Mouse (Mus musculus): ENCODE measurements around the gene Sec1.
"Not testable (repeated sequence)": the region's sequence is repeated elsewhere in the genome, so short reads cannot be mapped to it uniquely, and the experiment has no call there.

Gene Sec1

DNA sequence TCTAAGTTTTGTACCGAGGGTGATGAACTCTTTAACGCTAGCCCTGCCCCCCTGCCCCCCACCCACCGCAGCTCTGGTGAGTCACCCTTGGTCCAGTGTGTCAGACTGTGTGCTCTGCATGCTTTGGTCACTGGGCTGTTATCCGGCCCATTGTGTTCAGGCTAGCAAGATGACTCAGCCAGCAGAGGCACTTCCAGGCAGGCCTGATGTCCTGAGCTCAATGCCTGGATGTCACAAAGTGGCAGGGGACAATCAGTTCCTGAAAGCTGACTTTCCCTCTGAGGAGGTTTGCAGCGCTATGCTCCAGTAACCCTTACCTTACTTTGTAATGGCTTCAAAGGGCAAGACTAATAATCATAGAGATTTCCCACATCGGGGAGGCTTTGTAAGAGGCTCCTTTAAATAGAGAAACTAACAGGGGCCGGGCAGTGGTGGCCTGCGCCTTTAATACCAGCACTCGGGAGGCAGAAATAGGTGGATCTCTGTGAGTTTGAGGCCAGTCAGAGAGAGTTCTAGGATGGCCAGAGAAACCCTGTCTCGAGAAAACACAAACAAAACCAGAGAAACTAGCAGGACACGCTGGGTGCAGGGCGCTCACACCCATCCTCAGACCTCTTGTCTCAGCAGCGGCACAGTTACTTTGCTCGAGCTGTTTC is 14.1 kb downstream of the Sec1 start:
- in situ Hi-C loops (cut with MboI) = no loop called here

DNA sequence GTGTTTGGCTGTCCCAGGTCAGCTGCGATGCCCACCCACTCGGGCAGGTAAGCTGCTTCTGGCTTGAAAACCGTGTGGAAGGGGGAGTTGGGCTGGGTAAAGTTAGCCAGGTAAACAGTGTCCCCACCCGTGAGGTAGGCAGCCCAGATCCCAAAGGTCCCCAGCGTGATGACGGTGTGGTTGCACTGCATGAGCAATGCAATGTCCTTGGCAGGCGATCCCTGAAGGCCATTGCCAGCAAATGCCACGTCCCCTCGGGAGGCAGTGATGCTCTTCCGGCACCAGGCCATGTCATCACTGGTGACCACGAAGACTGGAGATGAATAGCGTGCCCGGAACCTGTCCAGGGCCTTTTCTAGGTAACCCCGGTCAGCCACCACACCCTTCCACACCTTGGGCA is 15.7 kb downstream of the Sec1 start:
- in situ Hi-C loops (cut with MboI) = no loop called here

DNA sequence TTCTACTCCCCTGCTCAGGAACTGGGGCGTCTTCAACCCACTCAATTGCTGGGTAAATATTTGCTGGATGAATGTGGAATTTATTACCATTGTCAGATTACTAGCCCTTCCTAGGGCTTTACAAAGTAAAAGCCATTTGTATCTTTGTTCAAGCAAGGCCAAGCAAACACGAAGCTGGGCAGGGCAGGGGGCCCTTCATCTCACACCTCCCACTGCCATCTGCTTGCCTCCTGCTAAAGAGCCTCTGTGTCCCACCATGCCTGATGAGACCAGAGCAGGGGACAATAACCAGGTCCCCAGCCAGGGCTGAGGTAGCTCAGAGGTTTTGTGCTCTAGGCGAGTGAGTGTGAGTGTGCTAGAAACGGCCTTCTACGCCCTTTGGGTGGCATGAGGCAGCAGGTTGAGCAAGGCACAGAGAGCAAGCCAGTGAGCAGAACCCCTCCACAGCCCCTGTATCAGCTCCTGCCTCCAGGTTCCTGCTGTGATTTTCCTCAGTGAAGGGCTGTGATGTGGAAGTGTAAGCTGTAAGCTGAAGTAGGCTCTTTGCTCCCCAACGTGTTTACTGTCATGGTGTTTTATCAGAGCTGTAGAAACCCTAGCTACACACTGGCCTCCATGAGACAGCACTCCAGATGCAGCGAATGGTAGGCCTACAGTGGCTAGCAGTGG is 16.4 kb downstream of the Sec1 start:
- in situ Hi-C loops (cut with MboI) = no loop called here

DNA sequence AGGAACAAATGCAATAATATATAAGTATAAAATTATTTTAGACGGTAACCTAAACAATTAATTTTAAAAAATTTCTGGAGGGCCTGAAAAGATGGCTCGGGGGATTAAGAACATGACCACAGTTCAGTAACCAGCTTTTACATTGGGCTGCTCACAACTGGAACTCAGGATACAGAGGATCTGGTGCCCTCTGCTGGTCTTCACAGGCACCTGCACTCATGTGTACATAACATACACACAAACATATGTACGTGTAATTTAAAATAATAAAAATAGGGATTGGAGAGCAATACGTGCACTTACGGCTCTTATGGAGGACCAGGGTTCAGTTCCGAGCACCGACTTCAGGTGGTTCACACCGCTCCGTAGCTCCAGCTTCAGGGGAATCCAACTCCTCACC is 25.3 kb downstream of the Sec1 start:
- in situ Hi-C loops (cut with MboI) = no loop called here

DNA sequence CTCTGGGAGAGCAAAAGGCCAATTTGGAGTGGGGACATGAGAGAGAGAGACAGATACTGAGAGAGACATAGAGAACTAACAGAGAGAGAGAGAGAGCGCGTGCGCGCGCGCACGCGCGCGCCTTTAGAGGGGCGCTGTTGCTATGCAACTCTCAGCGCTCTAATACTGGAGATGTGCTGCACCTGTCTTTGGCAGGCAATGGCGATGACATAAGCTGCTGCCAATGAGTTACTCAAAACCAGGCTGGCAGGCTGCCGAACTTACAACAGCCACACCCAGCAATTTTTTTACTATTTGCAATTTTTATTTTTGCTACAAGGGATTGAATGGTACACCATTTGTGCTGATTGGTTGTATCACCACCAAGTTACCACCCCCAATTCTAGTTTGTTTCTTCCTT is 26.4 kb downstream of the Sec1 start:
- in situ Hi-C loops (cut with MboI) = no loop called here

DNA sequence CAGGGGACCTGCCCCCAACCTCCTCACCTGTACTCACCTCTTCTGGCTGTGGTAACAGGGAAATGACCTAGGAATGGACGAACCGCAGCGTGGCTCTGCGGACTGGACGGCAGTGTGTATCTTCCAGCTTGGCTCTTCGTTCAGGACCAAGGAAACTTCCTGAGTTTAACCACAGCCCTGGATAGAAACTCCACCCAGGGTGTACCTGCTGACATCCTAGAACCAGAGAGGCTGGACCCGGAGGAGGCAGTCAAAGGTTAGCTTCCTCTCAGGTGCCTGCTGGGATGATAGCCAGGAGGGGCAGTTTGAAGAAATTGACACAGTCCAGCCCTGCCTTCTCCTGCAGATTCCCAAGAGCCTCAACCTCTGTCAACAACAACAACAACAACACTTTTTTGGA is 28.0 kb downstream of the Sec1 start, which contains the start of gene Fut2:
Gene Fut2 (minus strand): TSS at position 234 of the 400 bp plus-strand sequence.
- in situ Hi-C loops (cut with MboI) = no loop called here

DNA sequence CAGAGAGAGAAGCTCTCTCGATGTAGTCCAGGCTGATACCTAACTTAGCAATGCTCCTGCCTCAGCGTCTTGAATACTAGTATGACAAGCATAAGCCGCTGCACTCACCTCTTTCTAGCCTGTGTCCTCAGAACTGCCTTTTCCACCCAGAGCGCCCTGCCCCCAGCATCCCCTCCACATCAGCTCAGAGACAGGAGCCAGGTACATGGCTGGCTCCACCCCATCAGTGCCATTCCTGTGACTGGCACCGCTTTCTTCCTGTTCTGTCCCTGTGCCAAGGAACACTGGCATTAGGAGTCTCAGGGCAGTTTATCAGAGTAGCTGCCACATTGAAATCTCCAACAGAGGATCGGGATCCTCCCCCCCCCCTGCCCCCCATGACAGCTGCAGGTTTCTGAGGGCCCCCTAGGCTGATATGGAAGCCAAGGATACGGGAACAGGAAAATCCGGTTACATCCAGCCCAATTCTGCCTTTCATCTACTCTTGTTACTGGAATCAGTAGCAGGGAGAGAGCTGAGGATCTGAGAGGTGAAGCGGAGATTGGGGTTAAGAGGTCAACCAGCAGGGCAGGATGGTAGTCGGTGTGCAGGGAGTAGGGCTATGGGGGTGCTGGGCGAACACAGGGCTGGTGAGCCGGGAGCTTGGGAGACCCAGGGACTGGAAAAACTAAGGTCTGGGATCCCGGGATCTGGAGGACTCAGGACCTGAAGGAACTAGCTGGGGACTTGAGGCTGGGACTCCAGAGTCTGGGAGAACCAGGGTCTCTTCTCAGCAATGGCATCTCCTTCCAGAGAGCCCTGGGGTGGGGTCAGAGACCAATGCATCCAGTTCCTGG is 28.7 kb downstream of the Sec1 start:
- in situ Hi-C loops (cut with MboI) = no loop called here

DNA sequence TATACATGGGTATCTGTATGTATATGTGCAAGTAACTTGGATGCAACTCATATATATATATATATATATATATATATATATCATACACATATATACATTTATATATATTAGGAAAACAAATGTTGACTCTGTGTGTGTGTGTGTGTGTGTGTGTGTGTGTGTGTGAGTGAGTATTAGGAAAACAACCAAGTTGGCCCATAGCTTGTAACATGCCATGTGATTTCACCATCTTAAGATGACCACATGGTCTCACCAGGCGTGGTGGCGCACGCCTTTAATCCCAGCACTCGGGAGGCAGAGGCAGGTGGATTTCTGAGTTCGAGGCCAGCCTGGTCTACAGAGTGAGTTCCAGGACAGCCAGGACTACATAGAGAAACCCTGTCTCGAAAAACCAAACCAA is 32.5 kb downstream of the Sec1 start:
- in situ Hi-C loops (cut with MboI) = not testable (repeated sequence)

DNA sequence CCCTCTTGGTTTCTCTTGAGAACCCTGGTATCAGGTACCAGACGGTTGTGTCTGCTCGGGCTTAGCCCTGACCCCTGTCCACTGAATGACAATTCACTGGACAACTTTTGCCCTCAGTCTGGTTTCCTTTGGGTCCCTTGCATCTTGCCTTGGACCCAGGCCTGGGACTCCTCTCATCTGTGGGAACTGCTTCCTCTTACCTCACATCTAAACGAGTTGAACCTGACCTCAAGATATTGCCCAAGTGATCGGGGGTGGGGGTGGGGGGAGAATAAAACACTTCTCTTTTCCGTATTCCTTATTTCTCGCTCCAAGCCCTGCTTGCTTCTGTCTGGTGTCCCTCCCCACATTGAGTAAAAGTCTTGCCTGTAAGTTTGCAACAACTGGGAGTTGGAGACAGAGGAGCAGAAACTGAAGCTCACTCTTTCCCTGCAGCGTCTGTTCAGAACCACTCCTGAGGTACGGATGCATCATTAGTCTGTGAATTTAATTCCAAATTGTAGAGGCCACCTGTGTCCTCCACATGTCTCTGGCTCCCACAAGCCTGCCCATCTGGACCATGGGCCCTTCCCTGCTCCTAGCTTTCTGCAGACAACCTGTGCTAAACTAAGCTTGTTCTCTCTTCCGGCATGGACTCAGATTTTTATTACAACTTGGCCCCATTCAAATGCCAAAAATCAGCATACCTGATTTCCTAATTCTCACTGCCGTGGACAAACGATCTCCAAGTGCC is 33.3 kb downstream of the Sec1 start:
- in situ Hi-C loops (cut with MboI) = no loop called here

DNA sequence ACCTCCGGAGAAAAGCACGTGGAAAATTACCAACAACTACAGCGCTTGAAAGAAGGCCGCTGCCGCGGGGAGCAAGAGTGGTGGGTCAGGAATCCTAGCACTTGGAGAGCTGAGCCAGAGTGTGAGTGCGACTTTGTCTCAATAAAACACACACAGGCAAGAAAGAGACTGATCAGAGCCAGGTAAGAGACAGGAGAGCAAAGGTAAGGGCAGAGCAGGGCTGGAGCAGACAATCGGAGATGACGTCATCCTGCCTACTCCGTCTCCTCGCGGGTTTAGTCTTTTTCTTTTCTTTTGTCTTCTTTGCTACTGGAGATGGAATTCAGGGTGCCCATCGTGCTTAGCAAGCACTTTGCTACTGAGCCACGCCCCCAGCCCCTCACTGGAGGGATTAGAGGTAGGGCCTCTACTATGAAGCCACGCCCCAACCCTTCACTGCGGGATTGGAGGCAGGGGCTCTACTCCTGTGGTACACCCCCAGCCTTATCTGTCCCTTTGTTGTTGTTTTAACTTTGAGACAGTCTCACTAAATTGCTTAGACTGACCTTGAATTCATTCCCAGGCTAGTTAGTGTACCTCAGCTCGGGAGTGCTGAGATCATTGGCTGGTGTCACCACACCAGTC is 39.7 kb downstream of the Sec1 start:
- in situ Hi-C loops (cut with MboI) = no loop called here

DNA sequence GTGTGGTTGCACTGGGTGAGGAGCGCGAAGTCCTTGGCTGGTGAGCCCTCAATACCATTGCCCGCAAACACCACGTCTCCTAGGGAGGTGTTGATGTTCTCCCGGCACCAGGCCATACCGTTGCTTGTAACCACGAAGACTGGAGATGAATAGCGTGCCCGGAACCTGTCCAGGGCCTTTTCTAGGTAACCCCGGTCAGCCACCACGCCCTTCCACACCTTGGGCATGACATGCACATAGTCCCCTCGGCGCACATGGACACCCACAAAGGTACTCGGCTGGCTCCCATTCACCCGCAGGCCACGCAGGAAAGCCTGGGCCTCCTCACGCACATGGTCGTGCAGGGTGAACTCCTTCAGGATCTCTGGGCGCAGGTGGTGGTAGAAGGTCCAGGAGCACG is 43.7 kb downstream of the Sec1 start:
- in situ Hi-C loops (cut with MboI) = not testable (repeated sequence)

DNA sequence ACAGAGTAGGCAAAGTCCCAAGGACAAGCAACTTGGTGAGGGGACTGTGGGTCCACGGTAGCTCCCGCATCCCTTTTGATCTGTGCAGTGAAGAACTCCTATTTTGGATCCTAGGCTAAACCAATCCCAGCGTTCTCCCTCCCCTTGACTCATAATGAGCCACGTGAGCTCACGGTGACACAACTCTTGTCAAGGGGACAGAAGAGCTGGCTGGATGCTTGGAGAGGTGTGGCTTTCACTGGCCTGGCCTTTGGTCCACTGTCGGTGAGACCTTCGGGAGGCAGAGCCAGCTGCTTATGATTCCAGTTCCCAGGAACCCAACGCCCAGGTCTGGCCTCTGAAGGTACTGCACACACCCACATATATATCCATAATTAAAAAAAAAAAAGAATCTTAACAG is 44.9 kb downstream of the Sec1 start:
- in situ Hi-C loops (cut with MboI) = no loop called here

DNA sequence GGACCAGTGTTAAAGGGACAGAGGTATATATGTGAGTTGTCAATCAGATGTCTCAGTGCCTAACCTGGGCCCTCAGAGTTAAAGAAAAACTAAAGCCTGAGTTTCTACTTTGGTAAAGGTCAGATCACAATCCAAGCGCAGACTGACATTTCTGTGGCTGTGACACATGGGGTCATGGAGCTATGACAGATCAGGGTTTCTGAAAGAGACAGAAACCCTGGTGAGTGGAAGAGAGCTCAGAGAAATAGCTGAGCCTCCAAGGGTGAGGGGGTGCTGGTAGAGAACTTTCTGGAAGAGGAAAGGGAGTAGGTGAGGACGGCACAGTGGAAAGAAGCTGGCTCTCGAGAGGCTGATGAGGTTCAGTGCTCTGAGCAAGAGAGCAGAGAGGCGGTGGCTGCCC is 47.5 kb downstream of the Sec1 start:
- in situ Hi-C loops (cut with MboI) = no loop called here

DNA sequence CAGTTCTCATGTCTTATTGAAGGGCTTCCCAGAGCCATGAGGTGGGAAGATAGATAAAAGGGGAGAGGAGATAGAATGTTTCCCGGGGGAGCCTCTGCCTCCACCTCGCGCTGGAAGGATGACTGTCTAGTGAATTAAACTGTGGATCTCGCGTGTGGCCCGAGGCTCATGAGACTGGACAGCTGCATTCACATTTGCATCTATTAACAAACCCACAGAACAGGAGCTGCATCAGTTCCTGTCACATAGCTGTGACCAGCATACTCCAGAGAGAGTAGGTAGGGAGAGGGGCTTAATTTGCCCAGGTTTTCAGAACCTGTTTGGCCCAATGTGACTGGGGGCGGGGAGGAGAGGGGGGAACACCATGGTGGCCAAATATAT is 48.6 kb downstream of the Sec1 start:
- in situ Hi-C loops (cut with MboI) = no loop called here

DNA sequence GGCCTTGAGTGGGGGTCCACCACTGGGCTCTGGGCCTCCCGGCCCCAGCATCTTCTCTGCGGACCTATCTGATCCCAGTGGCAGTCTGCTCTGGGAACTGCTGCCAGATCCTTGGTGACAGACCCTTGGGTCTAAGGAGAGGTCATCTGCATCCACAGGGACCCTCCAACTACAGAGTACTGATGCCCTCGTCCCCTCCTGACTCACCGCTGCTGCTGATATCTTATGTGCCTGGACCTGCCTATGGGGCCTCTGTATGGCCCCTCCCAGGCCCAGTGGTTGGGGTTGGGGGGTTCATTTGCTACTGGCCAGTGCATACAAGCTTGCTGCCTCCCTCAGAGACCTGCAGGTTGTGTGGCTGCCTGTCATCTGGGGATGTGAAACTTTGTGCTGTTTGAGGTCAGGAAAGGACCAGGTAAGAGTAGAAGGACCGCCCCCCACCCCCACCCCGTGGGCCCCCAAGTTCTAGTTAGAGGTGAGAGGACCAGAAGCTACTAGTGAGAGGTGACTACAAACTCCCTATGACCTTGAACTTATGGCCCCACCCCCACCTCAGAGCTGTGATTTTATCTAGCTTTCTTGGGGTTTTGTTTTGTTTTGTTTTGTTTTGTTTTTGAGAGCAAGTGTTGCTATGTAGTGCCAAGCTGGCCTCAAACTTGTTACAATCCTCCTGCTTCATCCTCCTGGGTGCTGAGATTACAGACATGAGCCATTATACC is 49.2 kb downstream of the Sec1 start:
- in situ Hi-C loops (cut with MboI) = no loop called here

DNA sequence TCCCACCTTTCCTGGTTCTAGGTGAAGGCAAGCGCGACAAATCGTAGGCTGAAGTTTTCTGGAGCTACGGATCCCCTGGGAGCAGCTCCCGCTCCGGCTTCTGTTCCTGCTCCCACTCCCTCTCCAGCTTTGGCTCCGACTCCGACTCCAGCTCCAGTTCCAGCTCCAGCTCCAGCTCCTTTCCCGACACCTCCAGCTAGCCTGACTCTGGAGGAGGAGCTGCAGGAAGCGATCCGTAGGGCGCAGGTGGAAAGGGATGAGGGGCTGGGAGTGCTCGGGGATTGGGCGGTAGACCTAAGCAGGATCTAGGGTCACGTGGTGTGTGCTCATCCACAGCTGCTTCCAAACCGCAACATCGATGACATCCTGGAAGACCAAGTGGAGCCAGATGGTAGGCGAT is 50.0 kb downstream of the Sec1 start:
- in situ Hi-C loops (cut with MboI) = no loop called here

DNA sequence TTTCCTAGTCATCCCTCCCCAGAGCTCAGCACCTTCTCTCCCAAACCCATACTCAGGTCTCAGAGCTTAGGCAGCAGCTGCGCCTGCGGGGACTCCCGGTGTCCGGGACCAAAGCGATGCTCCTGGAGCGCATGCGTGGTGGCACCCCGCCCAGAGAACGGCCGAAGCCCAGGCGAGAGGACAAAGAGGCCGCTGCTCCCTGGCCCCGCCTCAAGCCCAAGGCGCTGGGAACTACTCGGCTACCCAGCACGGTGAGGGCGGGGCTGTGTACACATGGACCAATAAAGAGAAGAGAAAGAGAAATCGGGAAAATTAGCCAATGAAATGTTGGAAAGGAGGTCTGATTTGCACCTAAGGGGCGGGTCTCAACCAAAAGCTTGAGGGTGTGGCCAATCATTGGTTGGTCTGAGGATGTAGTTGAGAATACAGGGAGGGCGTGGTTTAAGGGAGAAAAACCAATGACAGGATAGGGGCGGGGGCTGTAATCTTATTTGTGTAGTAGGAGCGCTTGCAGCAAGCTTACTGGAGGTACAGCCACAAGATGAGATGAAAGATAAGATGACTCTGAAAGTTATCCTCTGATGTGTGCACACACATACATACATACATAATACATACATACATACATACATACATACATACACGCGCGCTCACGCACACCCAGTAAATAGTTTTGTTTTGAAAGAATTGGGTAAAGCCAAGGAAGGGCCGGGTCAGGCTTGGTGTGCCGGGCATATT is 50.6 kb downstream of the Sec1 start:
- in situ Hi-C loops (cut with MboI) = no loop called here

DNA sequence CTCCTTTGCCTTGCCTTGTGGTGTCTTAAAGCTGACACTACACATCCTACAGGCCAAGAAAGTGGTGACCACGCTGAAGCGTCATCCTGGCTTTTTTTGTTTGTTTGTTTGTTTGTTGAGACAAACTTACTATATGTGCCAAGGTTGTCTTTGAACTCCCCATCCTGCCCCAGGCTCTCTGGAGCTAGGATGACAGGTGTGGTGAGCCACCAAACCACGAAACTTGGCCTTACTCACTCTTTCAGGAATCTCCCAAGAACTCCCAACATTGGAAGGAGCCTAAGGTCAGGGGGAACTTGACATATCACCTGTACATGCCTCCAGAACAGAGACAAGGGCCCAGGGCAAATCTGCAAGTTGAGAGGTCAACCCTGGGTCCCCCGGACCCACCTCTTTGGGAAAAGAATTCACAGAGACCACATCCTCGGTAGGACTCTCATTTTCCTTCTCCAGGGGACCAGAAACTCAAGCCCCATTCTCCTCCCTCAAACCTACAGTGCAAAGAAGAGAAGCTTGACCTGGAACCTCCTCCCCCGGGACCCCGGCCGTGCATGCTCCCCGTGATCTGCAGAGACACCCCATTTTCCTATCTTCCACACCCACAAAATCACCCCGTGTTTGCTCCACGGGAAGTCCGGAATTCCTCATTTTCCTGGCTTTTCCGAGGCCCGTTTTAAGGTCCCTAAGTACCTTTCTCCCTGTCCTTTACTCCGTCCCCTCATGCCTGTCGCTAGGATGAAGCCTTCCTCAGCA is 51.5 kb downstream of the Sec1 start:
- in situ Hi-C loops (cut with MboI) = no loop called here

DNA sequence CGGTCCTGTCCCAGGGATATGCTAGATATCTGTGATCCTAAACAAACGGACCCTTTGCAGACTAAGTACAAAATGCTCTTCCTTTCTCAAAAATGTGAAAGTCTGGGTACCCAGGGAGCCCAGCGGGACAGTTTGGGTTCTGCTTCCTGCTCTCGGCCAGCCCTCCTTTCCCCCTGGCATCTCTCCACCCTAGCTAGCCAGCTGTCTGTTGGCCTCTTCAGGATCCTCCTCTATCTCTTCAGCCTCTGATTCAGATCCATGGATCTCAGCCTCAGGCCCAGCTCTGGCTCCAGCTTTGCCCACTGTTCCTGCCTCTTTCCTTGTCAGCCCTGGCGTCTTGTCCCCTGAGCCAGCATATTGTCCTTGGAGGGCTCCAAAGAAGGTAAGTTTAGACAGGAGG is 52.1 kb downstream of the Sec1 start:
- in situ Hi-C loops (cut with MboI) = no loop called here
